Mouse (Mus musculus) G1E (cell line): ENCODE measurements around the gene Tpcn2. TPM values are rescaled to one million over a fixed set of nuclear protein-coding genes. Genes with fewer than 3 reads are reported as not detected.

ENCODE experiments used
- ATAC-seq: 2 replicates; pipeline ENCODE4 v1.8.0; 2016; ENCODE audit warnings: mild to moderate bottlenecking; ENCODE audit not compliant: insufficient number of reproducible peaks, poor library complexity, low FRiP score, severe bottlenecking; ENCODE audit errors: extremely low read depth
- DNase-seq: peaks from one replicate; pipeline ENCODE4 v3.0.0; 2012; ENCODE audit warnings: low spot score
- H3K27me3 ChIP-seq: 2 replicates; pipeline ENCODE4 v1.6.1; 2012; ENCODE audit warnings: mild to moderate bottlenecking, low read length, inconsistent platforms; ENCODE audit not compliant: insufficient read depth
- H3K36me3 ChIP-seq: replicated peaks from 2 replicates; pipeline ENCODE3; 2012; ENCODE audit warnings: mild to moderate bottlenecking, inconsistent platforms
- H3K4me1 ChIP-seq: 2 replicates; pipeline ENCODE4 v1.6.1; 2012; ENCODE audit warnings: low read depth, low read length, inconsistent platforms, mixed read lengths; ENCODE audit not compliant: insufficient read depth
- H3K4me3 ChIP-seq: 2 replicates; pipeline ENCODE4 v1.5.1; 2012; ENCODE audit warnings: low read depth, mild to moderate bottlenecking, inconsistent platforms, low read length, moderate library complexity, mixed read lengths
- H3K9me3 ChIP-seq: replicated peaks from 2 replicates; pipeline ENCODE4 v1.6.1; 2012; ENCODE audit warnings: inconsistent platforms
- CTCF ChIP-seq: IDR thresholded peaks from 2 replicates; pipeline ENCODE4 v1.5.1; 2012; ENCODE audit warnings: low read depth, low read length, inconsistent platforms, mixed read lengths
- GATA1 ChIP-seq: IDR thresholded peaks from 2 replicates; pipeline ENCODE4 v1.6.1; 2012; ENCODE audit warnings: borderline replicate concordance, low read length, inconsistent platforms, mixed read lengths
- GATA2 ChIP-seq: IDR thresholded peaks from 2 replicates; pipeline ENCODE4 v1.6.1; 2012; ENCODE audit warnings: low read depth, low read length, inconsistent platforms, borderline replicate concordance
- POLR2AphosphoS5 ChIP-seq: IDR thresholded peaks from 2 replicates; pipeline ENCODE4 v1.6.1; 2012; ENCODE audit warnings: low read depth, low read length, inconsistent platforms; ENCODE audit not compliant: insufficient replicate concordance
- TAL1 ChIP-seq: conservative IDR thresholded peaks from 2 replicates; pipeline ENCODE4 v1.6.1; 2012; ENCODE audit warnings: low read depth, low read length, inconsistent platforms, mixed read lengths
- polyA plus RNA-seq: library from polyadenylated mRNA; stranded (reverse); fragments of >175 nt; gene quantifications from 2 replicates; pipeline ENCODE4 v1.2.3, GENCODE M21; 2012
- total RNA-seq, 2 experiments: library from RNA; stranded (forward) in 1 of 2; stranded (reverse) in 1 of 2; fragments of 200-1000 nt in 1 of 2; fragments of >200 nt in 1 of 2; fragmentation: Nextera tagmentation in 1 of 2; gene quantifications; 2 replicates each; pipeline ENCODE4 v1.2.3; 2014 to 2017

Gene Tpcn2
- total and polyA plus RNA-seq, 3 experiments: 2.4 to 6.9 (median 4.2) TPM

DNA sequence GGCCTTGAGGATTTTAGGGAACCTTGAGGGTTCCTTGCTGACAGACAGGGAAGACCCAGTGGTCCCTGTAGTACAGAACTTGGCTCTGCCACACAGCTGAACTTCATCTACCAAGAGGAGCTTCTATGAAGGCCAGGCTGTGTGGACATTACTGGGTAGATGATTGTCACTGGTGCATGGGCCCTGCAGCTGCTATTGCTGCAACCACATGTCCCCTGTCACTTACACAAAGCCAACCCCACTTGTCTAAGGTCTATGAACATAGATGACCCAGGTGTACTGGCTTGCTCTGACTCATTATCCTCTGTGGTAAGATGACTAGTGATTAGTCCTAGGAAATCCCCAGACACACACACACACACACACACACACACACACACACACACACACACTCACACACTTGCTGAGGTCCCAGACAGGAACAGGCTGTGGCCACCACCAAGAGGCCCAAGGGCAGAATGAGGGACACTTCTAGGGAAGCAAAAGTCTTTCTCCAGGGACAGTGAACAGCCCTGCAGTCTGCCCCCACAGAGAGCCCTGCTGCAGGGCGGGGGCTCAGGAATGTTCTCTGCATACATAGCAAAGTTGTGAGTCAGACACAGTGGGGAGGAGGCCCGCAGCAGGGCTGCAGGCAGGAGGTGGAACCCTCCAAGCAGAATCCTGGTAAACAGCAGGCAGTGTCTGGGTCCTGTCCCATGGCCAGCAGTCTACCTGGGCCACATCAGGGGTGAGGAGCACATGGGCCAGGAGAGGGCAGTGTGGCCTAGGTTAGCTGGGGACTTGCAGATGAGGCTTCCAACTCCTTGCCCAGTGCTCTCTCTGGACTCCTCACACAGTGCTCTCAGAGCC, 61.7 kb downstream of the Tpcn2 start:
- DNase-seq (no peak), ATAC-seq (no peak)
- TF ChIP-seq CTCF: no peak
- TF ChIP-seq POLR2AphosphoS5: no peak
- no peak for TF ChIP-seq GATA1
- TF ChIP-seq TAL1: no peak
- TF ChIP-seq GATA2: no peak
- H3K36me3 ChIP-seq: no peaks in the 10 kb centered on the region
- no peaks in the 10 kb centered on the region for H3K9me3 ChIP-seq
- H3K4me3 ChIP-seq: no peak overlapping the region
- H3K27me3 ChIP-seq: peaks cover 7% of the 10 kb centered on the region; the same call in 1 of the 2 replicates
- H3K4me1 ChIP-seq: no peaks in the 10 kb centered on the region

DNA sequence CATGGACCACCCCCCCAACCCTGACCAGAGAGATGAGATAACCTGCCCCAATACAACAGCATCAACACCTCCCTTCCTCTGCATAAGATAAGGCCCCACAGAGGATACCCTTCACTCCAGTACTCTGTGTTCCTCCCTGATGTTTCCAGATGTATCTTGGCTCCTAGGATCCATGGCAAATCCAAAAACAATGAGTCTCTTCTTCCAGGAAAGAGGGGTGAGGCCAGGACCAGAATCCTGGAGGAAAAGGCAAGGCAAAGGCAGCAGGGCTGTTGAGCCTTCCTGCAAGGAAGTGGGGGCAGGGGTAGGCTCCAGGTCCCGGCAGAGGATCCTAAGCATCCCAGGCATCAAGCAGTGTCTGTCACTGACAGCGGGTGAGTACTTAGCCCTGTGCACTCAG, 62.5 kb downstream of the Tpcn2 start:
- H3K36me3 ChIP-seq: no peaks in the 10 kb centered on the region
- no peak overlapping the region for H3K4me3 ChIP-seq
- DNase-seq (no peak), ATAC-seq (no peak)
- TF ChIP-seq GATA2 (no peak), CTCF (no peak), POLR2AphosphoS5 (no peak), TAL1 (no peak), GATA1 (no peak)
- peaks cover 7% of the 10 kb centered on the region; the same call in 1 of the 2 replicates for H3K27me3 ChIP-seq
- H3K4me1 ChIP-seq: no peaks in the 10 kb centered on the region
- H3K9me3 ChIP-seq: no peaks in the 10 kb centered on the region

DNA sequence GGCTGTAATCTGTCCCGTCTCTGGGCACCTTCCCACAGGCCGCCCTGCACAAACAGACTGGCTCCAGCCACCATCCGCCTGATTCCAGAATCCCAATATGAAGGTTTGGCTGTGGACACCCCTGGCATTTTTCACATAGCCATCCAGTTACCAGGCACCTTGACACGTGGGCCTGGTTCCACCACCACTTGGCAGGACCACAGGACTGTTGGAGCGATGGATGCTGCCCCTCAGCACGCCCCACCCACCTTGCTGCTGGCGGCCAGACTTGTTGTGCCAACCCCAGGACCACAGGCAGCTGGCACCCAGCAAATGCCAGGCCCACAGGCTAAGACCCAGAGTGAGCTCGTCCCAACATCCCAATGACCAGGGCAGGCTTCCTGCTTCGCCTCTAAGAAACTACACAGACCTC, 64.4 kb downstream of the Tpcn2 start:
- Histone ChIP-seq H3K9me3 (no peaks in the 10 kb centered on the region), H3K36me3 (no peaks in the 10 kb centered on the region), H3K4me1 (no peaks in the 10 kb centered on the region), H3K27me3 (peaks cover 3% of the 10 kb centered on the region; the same call in 1 of the 2 replicates), H3K4me3 (no peak overlapping the region)
- no peak for ATAC-seq
- DNase-seq: no peak
- TF ChIP-seq POLR2AphosphoS5 (no peak), CTCF (no peak), GATA2 (no peak), GATA1 (no peak), TAL1 (no peak)

DNA sequence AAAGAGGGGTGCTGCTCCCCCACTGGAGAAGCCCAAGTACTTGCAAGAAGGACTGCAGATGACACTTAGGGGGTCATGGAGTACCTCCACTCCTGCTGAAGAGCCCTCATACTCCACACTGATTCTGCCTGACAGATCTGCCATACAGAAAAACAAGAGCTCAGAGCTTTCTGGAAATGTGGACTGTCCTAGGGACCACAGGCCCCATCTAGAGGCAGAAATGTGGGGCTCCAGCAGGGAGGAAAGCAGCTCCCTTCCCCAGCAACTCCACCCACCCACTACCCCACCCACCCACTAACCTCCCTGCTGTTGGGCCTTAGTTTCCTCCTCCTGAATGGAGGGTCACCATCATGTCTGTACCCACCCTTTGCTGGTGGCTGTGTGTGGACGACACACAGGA, 67.2 kb downstream of the Tpcn2 start:
- Histone ChIP-seq H3K36me3 (no peaks in the 10 kb centered on the region), H3K9me3 (no peaks in the 10 kb centered on the region), H3K4me1 (no peaks in the 10 kb centered on the region), H3K4me3 (no peak overlapping the region), H3K27me3 (peaks cover 6% of the 10 kb centered on the region)
- DNase-seq (no peak), ATAC-seq (no peak)
- TF ChIP-seq CTCF (no peak), TAL1 (no peak), GATA2 (no peak), GATA1 (no peak), POLR2AphosphoS5 (no peak)

DNA sequence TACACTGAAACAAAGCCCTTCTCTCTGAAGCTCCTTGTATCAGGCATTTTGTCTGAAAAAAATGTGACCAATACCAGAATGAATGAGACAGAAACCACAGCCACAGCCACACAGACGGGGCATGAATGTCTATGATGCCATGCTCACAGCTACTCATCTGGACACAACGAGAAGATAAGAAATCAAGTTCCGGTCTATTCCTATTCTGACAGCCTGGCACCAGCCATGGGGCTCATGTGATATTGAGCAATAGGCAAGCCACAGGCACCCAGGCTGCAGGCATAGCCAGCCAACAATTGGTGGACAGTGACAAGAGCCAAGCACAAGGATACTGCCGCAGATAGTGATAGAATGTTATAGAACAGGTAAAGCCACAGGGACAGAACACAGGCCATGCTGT, 68.3 kb downstream of the Tpcn2 start:
- TF ChIP-seq CTCF (no peak), POLR2AphosphoS5 (no peak), GATA2 (no peak)
- DNase-seq (no peak), ATAC-seq (no peak)
- no peaks in the 10 kb centered on the region for H3K36me3 ChIP-seq
- no peaks in the 10 kb centered on the region for H3K4me1 ChIP-seq
- H3K27me3 ChIP-seq: peaks cover 10% of the 10 kb centered on the region
- H3K4me3 ChIP-seq: no peak overlapping the region
- no peaks in the 10 kb centered on the region for H3K9me3 ChIP-seq

DNA sequence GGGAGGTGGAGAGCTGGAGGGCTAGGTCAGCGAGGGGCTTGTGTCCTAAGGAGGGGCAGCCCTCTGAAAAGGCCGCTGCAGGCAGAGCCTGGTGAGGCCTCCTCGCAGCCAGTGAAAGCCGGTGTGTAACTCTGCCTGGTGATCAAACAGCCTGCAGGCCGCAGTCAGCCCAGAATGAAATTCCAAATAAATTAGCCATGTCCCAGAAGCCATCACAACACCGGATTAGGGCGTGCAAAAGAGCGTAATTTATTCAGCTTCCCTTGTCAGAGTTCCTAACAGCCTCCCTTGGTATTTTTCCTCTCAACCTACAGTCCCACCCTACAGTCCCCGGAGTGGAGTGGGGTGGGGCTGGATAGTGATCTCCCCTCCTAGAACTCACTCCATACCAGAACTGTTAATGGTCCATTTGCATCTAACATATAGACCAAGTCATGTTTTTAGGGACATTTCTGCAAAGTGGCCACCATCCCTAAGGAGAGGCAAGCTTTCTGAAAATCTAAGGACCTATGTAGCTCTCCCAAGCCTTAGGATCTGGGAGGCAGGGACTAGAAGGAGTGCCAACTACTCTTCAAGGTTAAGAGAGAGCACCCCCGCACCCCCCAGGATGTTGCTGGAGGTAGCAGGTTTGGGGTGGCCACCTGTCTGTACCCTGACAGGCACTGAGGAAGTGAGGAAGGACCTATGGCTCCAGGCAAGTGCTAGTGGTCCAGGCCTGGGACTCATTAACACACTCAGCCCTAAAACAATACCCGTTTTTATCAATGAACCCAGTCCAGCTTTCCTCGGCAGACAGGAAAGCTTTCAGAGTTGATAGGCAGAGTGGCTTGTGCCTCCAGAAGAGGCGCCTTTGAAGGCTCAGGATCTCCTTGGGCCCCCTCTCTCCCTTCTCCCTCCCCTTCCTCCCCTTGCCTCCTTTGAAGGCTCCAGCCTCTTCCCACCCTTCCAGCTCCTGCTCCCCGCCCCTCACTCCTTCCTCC, 71.8 kb downstream of the Tpcn2 start:
- Histone ChIP-seq H3K4me1 (no peaks in the 10 kb centered on the region), H3K27me3 (peaks cover 17% of the 10 kb centered on the region), H3K9me3 (no peaks in the 10 kb centered on the region), H3K4me3 (no peak overlapping the region), H3K36me3 (no peaks in the 10 kb centered on the region)
- no peak for ATAC-seq
- TF ChIP-seq GATA2 (no peak), TAL1 (no peak), GATA1 (no peak), CTCF (no peak), POLR2AphosphoS5 (no peak)
- DNase-seq: no peak
